Mouse (Mus musculus) cerebellum, adult 2 months (tissue): Measurements from ENCODE around the gene Cd9.

ENCODE experiments used
- CTCF ChIP-seq: fragments of 200-500 bp; IDR thresholded peaks from 2 replicates; pipeline ENCODE4 v1.5.1; 2011; ENCODE audit warnings: low read depth, mild to moderate bottlenecking, control low read depth, low read length, moderate library complexity, borderline replicate concordance; ENCODE audit not compliant: insufficient read depth
- POLR2A ChIP-seq: fragments of 200-500 bp; IDR thresholded peaks from 2 replicates; pipeline ENCODE4 v1.6.1; 2011; ENCODE audit warnings: low read length, control low read depth, borderline replicate concordance; ENCODE audit not compliant: insufficient read depth

- no peak for TF ChIP-seq CTCF
- no peak for TF ChIP-seq POLR2A
Measured at GRCm38 (mm10) chr6:125461325-125461724, 33.3 kb downstream of the Cd9 start.
